Mouse (Mus musculus) erythroid progenitor cell, adult 5-6 weeks (primary cell): ENCODE measurements around the gene Rwdd2b. TPM values are rescaled to one million over a fixed set of nuclear protein-coding genes. Genes with fewer than 3 reads are reported as not detected.

ENCODE experiments used
- ATAC-seq: replicated peaks from 2 replicates; pipeline ENCODE4 v1.8.0; 2016; ENCODE audit warnings: moderate number of reproducible peaks, mild to moderate bottlenecking, moderate TSS enrichment, inconsistent platforms; ENCODE audit not compliant: poor library complexity, low FRiP score, severe bottlenecking
- total RNA-seq, 2 experiments: library from RNA; stranded (forward) in 1 of 2; stranded (reverse) in 1 of 2; fragments of 150-400 nt in 1 of 2; fragments of 186-747, 209-891 nt in 1 of 2; gene quantifications; 2 replicates each; pipeline versions ENCODE4 v1.2.3 to v1.2.4; 2015 to 2017; ENCODE audit warnings: low replicate concordance in 2 of 2

Rwdd2b gene
- total RNA-seq, 2 experiments from 2014 or later = 1.3 to 4.2 TPM

- peak; percentile 100 for ATAC-seq
Measured at GRCm38 (mm10) chr16:87432033-87432814, 8.1 kb downstream of the Rwdd2b start, which contains the start of gene Ltn1. Ltn1 (minus strand) TSS chr16:87432612.

DNA sequence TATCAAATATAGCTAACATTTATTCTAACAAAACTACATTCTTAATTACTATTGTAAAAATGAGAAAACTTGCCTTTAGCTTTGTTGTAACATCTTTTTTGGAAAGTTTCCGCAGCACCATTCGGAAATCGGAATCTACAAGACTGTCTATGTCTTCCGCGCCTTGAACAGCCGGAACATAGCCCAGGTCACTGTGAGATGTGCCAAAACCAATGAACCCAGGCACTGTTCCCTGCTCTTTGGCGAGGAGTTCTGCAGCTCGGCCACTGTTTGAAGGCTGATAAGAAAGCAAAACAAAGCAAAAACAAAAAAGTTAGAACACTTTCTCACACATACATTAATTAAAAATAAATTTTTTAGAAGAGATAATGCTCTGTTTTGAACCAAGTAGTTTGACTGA lies 12.9 kb downstream of the Rwdd2b start:
- no peak for ATAC-seq

DNA sequence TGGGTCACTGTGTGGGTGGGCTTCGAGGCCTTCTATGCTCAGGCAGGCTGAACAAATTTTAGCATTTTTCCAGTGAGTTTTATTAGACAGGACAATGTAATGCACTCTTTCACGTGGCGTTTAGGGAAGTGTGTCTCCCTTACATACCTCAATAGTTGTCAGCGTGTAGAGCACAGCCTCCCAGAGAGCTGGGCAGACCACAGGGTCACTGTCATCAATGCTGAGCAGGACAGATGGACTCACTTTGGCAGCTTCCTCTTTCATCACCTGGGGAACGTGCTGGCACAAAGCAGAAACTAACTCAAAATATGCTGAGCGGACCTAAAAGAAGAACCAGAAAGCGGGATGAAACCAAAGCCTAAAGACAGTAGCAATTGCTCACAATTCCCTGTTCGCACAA lies 19.7 kb downstream of the Rwdd2b start:
- no peak for ATAC-seq

DNA sequence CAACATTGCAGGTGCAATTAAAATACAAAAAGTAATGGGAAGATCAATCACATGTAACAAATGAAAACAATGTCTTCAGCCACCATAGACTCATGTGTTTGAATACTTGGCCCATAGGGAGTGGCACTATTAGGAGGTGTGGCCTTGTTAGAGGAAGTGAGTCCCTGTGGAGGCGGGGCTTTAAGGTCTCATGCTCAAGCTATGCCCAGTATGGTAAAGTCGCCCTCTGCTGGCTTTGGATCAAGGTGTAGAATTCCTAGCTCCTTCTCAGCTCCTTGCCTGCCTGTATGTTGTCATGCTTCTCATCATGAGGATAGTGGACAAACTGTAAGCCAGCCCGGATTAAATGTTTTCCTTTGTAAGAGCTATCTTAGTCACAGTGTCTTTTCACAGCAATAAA lies 35.4 kb downstream of the Rwdd2b start:
- ATAC-seq = peak; percentile 77; the same call in 1 of the 2 replicates

DNA sequence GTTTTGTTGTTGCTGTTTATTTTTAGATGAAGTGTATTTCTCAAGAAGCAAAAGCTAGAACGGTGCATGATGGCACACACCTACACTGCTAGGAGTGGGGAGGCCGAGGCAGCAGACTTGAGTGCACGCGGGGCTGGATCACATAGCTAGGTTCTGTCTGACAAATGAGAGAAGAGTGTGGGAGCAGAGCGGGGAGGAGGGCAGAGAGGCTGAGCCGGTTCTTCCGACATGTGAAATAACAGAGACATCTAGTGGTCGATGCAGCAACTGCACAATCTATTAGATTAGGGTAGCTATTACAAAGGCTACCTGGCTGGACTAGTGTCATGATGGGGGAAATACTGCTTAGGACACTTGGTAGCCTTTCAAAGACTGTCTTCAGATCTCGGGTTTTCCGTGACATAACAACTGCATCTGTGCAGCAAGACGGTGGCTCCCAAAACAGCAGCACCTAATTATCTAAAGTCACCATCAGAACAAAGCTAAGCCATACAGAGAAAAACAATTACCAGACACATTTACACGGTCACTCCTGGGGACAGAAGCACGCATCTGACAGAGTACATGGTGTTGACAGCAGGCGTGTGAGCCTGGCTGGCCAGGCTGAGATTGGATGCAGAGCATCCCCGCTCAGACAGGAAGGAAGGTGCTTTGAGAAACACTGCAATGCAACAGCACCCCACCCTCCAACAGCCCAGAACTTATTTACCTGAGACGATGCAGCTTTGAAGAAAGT lies 46.4 kb downstream of the Rwdd2b start:
- peak; percentile 71 for ATAC-seq

DNA sequence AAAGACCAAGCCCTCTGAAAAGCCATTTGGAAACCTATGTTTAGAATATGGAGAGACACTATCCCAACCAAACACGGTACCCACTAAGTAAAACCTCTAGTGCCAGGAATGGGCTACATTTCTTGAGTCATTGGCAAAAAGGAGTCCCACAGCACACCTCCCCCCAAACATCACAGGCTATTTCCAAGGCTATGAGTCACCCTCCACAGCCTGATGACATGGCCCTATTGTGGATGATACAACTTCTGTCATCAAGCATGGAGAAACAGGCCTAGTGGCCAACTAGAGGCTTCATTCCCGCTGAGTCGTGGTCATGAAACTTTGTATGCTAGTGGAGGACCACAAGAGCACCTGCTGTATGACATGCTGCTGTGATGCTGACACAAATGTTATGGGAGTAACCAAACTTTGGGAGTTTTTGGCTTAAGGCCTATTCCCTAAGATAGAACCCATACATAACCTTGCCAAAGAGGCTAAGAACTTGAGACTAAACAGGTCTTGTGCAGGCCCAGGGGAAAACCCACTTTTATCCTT lies 52.9 kb downstream of the Rwdd2b start:
- 0 out of 2 replicates have a peak, but pooled peaks have one; percentile 34 for ATAC-seq

DNA sequence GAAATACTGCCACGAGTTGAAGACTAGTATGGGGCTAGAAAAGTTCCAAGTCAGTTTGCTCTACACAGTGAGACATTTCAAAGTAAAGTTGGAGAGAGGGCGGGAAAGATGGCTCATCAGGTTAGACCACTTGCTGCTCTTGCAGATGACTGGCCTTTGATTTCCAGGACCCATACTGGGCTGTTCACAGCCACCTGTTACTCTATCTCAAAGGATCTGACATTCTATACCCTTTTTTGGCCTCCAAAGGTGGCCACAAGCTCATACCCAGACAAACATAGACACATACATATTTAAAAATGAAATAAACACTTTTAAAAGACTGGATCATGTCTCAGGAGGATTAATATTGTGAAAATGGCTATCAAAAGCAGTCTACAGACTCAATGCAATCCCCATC lies 56.0 kb downstream of the Rwdd2b start:
- ATAC-seq = no peak

Other genes starting within 250 kb of the Rwdd2b start
- 2.9 and 3.2 TPM in 2 replicates for gene N6amt1, start 86.4 kb downstream of the Rwdd2b start, total RNA-seq (2015; ENCODE audit: low replicate concordance)
- gene N6amt1, start 86.4 kb downstream of the Rwdd2b start, total RNA-seq (2017; ENCODE audit: low replicate concordance) = 1.9 and 2.0 TPM in 2 replicates
- gene Ltn1, start 8.0 kb downstream of the Rwdd2b start, total RNA-seq (2015; ENCODE audit: low replicate concordance) = 12.6 and 19.1 TPM in 2 replicates
- gene Ltn1, start 8.0 kb downstream of the Rwdd2b start, total RNA-seq (2017; ENCODE audit: low replicate concordance) = 11.9 and 14.1 TPM in 2 replicates
- 41.9 and 65.2 TPM in 2 replicates for gene Usp16, start 14.1 kb upstream of the Rwdd2b start, total RNA-seq (2015; ENCODE audit: low replicate concordance)
- 26.8 and 33.0 TPM in 2 replicates for gene Usp16, start 14.1 kb upstream of the Rwdd2b start, total RNA-seq (2017; ENCODE audit: low replicate concordance)
- 74.6 and 75.0 TPM in 2 replicates for gene Cct8, start 55.3 kb upstream of the Rwdd2b start, total RNA-seq (2015; ENCODE audit: low replicate concordance)
- 152 and 166 TPM in 2 replicates for gene Cct8, start 55.3 kb upstream of the Rwdd2b start, total RNA-seq (2017; ENCODE audit: low replicate concordance)
- not detected in 2 replicates for gene Map3k7cl, start 112.8 kb upstream of the Rwdd2b start, total RNA-seq (2015; ENCODE audit: low replicate concordance)
- not detected in 2 replicates for gene Map3k7cl, start 112.8 kb upstream of the Rwdd2b start, total RNA-seq (2017; ENCODE audit: low replicate concordance)